Mouse (Mus musculus): ENCODE data around the gene Ankrd13c.
A peak's percentile ranks its signal among the peaks of the same experiment; 100 is the strongest.
"Not testable (repeated sequence)": the region's sequence is repeated elsewhere in the genome, so short reads cannot be mapped to it uniquely, and the experiment has no call there.

Gene Ankrd13c

DNA sequence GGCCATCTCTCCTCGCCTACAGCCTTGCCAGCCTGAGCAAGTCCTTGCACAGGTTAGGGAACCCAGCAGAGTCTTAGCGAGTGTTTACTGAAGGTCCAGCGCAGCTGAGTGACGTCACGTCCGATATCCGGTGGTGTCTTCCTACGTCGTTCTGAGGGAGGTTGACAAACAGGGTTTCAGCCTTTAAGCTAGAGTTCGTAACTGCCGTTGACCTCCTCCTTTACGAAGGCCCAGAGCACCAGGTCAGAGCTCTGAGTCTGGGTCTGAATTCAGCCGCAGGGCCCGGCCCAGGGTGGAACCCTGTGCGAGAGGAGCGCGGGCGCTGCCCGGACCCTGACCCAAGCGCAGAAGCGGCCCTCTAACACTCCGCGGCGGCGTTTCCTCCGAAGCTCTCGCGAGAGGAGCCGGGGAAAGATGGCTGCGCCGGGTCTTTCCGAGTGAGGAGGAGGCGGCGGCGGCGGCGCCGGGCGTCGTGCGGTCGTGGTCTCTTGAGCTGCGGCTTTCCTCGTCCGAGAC is at the start of gene Ankrd13c:
TSS of gene Ankrd13c (plus strand) at position 397 of the 516 bp plus-strand sequence.
- peak; percentile 90 to 94 for DNase-seq

DNA sequence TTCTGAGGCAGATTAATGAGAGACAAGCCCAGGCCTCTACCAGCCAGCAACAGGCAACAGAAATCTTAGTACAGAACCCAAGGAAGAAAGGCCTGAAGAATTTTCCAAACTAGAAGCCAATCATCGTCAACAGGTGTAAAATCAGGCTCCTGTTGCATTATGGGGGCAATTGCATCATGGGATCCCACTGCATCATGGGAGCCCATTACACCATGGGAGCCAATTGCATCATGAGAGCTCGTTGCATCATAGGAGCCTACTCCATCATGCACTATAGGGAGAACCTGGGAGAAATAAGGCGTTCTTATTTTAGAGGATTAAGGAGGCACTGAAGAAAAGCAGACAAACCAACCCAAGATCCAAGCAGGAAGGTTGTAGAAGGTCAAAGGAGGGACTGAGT is 49.4 kb upstream of the Ankrd13c start:
- no peak for DNase-seq

DNA sequence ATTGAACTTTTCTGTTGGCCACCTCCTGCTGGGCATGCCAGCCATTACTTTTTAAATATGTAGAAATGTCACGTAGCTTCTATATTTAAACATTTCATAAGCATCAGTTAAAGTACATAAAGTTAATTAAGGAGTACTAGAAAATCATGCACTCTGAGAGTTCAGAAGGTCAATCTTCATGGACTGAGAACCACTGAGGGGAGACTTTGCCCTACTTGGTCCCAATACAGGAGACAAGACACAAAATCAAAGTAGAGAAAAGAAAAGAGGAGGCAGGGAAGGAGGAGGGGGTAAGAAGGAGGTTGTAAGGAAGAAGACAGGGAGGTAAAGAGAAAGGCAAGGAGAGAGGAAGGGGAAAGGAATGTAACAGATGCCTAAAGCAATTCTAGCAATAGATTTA is 47.1 kb upstream of the Ankrd13c start:
- DNase-seq, result no peak

DNA sequence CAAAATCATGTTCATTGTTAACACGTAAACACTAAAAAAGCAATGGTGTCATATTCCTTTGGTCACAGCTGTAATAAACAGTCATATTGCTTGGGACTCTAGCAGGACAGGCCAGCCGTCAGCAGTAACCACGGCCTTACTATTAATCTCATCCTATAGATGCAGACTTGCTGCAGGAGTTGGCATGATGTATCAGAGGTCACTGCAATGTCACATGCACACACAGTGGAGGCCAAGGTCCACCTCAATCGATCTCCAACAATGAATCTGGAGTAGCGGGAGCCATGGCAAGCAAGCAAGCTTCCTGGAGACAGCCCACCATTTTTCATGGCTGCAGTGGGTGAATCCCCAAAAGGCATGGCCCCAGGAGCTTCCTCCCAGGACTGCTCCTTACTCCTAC is 45.3 kb upstream of the Ankrd13c start:
- DNase-seq, result no peak

DNA sequence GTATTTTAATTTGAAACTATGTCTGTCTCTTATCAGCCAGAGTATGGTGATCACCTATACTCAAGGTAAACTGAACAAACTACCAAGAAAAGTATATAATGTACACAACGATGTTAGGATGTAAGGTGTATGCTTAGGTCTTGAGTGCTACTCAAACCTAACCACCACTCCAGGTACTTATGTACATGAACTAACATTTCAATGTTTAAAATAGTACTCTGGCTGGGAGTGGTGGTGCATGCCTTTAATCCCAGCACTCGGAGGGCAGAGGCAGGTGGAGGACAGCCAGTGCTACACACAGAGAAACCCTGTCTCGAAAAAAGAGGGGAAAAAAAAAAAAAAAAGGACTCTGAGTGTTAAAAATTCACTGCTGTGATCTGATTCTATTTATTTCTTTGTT is 38.9 kb upstream of the Ankrd13c start:
- no peak for DNase-seq

DNA sequence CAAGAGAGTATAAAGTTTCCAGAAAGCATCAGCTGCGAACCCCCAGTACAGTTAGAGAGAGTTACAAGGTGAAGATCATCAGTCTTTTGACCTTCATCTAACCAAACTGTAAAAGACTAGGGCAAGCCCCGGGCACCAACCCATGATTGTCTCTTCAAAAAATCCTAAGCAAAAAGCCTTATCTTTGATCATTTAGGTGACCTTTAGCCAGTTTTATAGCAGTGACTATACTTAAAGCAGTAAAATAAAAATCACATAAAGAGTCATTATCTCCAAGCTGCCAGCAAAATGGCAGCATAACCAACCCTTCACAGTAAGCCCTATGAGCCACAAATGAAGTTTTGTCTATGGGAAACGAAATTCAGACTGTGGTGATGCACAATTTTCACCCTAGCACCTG is 36.8 kb upstream of the Ankrd13c start:
- no peak for DNase-seq

DNA sequence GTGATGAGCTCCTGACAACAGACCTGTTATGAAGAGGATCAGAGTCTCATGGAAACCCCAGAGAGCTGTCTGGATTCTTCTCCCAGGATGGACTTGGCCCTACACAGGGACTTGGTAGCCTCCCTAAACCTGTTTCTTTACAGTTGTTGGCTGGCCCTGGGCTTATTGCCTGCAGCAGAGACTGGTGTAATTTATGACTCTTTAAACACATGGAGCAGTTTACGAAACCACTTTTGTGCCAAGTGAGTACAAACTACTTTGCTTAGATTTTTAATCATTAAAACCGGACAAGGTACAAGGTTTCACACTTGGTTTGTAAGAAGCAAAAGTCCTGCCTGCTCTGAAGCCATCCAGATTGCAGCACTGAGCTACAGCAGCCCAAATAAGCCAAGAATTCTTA is 34.9 kb upstream of the Ankrd13c start:
- no peak for DNase-seq

DNA sequence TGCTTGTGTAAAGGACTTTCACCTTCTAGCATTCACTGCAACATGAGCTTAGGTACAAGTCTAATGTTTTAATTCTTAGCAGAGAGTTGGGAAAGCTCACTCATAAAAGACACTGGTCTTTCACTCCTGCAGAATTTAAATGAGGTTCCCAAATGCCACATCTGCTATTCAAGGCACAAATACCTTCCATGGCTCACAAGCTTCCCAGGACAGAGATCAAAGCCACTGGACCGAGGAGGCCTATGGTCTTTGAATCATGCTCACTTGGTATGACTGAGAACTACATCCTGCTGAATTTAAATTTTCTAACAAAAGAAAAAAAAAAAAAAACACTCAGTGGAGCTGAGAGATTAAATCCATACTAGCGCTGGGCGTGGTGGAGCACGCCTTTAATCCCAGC is 30.7 kb upstream of the Ankrd13c start:
- no peak for DNase-seq

DNA sequence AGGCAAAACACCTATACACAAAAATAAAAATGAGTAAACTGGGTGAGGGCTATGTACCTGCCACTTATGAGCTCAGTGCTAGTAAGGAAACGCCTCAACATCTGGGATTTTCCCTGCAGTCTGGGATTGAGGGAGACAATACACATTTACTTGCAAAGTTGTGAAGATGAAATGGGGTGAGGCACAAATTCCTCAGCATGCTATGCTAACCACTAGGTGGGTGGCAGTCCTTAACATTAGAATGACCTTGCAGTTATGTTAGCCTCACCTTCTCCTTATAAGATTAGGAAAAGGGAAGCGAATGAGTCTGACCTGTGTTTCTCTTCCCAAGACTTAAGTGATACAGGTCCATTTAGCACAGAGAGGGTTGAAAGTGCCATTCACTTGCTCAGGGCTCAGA is 25.7 kb upstream of the Ankrd13c start:
- no peak for DNase-seq

DNA sequence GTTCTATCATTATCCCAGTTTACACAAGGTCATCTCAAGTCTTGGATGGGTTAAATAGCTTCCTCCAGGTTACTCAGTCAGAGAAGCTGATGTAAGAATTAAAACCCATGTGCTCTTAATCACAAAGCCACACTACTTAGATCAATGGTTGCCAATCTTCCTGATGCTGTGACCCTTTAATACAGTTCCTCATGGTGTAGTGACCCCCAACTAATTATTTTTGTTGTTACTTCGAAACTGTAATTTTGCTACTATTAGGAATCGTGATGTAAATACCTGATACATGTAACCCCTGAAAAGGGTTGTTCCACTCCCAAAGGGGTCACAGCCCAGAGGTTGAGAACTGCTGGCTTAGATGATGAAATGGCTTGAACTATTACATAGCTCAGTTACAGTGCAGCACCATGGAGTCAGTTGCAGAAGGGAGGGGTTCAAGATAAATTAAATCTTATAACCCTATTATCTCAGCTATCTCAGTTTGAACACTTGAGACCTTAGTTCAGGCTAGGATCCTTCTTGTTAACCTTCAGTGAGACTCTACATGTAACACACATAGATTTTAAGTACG is 23.7 kb upstream of the Ankrd13c start:
- DNase-seq, result no peak

DNA sequence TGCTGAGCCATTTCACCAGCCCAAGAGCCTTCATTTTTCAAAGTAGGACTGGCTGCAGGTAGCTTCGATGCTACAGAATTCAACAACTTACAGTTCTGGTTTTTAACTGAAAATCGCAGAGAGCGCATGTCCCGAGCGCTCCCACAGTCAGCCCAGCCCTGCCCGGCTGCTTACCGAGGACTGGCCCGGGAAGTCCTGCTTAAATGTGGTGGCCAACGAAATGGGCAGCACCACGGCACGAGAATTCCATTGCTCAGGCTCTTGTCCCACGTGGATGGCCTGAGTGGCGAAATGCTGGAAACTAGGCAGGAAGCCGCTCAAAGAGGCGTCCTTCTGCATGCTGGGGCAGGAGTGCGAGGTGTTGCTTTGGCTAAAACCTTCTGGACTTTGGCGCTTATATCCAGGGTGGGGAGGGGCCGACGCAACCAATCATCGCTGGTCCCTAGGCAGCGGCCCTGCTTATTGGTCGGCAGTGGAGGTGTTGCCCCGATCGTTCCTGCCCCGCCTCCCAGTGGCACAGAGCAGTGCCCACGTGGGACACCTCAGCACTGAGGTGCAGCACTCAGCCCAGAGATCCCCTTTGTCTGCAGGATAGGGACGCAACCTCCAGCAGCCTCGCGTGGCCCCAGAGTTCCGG is 22.2 kb upstream of the Ankrd13c start, which contains the start of gene Cth:
TSS of gene Cth (minus strand) at position 386 of the 637 bp plus-strand sequence.
- peak; percentile 80 to 86 for DNase-seq

DNA sequence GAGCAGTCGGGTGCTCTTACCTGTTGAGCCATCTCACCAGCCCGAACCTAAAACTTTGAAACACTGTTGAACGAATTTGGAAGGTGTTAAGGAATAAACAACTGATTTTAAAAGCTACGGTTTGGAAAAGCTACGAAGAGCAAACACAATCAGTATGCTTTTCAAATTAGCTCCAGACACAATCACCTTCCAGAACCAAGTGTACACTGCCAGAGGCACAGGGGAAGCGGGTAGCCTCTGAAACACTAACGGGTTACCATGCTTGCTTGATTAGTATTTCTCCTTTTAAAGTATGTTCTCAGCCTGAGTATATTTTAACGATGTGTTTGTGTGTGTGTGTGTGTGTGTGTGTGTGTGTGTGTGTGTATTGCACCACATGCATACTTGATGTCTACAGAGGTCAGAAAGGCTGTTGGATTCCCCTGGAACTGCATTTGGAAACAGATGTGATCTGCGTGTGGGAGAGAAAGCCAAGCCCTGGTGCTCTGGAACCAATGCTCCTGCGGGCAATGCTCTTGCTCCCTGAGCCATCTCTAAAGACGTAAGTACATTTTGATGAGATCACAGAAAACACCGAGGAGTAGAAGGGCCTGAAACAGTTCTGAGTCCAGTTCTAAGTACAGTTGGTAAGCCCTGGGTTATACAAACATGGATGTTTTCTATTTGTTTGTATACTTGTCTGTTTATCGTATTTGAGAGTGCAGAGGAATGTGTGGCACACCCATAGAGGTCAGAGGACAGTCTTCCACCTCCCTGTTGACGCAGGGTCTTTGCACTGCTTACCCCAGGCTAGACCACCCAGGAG is 21.1 kb upstream of the Ankrd13c start:
- DNase-seq, result no peak

DNA sequence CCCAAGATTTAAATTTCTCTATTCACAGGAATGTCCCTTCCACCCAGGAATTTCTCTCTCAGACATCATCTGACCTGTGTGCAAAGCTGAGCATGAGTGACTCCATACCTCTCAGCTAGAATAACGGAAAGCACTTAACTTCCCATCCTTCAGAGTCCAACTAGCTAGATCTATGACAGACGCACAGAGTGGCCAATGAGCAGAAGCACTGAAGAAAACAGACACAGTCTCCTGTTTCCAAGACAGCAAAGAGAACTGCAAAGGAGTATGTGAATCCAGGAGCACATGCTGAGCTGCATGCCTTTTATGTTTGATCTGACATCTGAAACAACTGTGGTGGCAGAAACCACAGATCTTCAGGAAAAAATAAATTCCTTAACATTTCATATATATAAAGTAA is 20.3 kb upstream of the Ankrd13c start:
- no peak for DNase-seq

DNA sequence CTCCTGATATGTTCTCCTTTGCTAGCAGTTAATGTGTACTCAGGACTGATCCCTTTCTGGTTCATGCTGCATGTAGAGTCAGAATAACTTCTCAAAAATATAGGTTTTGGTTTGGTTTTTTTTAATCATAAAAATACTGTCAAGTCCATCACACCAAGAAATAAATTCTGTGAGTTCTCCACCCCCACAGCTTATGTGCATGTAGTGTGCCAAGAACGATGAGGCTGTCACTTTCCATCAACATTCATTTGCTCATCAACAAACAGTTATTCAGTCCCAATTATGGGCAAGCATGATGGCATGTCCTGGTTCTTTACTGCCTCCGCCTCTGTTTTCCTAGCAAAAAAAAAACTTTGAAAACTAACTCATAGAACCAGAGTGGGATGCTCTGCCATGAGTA is 18.3 kb upstream of the Ankrd13c start:
- DNase-seq, result no peak

DNA sequence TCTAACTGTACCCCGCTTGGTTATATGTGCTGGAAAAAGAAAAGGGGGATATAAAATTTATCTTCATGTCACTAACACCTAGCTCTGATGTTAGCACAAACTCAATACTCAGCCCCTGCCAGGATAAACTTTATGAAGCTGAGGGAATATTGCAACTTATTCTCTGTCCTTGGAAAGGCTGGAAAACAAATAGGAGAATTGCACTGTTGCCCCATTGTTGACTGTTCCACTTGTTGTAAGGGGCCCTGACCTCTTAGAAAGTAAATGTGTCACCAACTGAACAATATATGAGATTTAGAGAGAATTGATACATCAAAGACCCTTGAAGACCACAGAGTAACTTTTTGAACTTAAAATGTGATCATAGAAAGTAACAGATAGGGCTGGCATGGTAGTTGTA is 17.6 kb upstream of the Ankrd13c start:
- no peak for DNase-seq

DNA sequence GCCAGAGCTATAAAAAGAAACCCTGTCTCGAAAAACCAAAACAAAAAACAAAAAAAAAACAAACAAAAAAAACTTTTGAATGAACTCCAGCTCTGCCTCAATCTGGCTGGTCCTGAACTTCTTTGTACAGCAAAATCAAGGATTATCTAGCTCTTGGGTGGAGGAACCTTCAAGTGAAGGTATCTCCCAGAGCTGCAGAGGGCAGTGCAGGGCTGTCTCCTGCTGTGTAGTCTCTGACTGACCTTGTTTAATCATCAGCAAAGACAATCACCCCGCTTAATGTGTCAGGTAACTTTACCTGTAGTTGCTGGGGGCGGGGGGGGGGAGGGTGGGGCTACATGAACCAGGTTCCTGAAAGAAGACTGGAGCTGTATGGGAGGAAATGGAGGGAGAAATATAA is 15.4 kb upstream of the Ankrd13c start:
- no peak for DNase-seq

DNA sequence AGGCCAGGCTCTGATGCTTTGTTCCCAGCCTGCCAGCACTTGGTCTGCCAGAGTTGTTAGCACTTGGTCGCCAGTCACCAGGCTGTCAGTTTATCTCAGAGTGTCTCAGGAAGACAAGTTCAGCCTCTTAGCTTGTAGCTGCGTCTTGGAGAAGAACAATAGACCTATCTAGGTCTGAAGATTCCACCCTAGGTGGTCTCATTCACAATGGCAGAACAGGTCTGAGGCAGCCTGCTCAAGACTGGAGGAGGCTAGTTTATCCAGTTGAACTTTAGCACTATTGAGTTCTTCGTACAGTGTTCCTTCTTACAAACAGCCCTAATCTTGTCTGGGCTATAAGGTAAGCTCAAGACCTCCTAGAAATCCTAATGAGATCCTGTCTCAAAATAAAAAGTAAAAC is 15.0 kb upstream of the Ankrd13c start:
- no peak for DNase-seq

DNA sequence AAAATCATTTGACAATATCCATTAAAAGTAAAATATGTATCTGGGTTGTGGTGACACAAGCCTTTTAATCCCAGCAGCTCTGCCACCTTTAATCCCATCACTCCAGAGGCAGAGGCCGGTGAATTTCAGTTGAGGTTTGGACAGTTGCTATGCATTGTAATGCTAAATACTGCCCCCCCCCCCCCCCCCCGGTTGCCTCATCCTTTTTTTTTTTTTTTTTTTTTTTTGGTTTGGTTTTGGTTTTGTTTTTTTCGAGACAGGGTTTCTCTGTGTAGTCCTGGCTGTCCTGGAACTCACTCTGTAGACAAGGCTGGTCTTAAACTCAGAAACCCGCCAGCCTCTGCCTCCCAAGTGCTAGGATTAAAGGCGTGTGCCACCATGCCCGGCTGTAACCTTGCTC is 13.8 kb upstream of the Ankrd13c start:
- not testable (repeated sequence) for DNase-seq

DNA sequence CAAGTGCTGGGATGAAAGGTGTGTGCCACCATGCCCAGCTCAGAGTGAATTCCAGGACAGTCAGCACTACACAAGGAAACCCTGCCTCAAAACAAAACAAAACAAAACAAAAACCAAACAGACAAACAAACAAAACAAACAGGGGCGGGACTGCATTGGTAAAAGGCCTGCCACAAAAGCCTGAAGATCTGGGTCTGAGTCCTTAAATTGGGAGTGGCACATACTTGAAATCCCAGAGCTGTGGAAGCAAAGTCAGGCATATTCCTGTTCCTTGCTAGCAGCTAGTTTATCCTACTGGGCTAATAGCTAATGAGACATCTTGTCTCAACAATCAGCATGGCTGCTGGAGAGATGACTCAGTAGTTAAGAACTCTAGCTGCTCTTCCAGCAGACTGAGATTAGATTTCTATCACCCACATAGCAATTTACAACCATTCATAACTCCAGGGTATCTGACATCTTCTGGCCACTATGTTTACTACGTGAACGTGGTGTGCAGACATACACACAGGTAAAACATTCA is 12.7 kb upstream of the Ankrd13c start:
- DNase-seq, result no peak

DNA sequence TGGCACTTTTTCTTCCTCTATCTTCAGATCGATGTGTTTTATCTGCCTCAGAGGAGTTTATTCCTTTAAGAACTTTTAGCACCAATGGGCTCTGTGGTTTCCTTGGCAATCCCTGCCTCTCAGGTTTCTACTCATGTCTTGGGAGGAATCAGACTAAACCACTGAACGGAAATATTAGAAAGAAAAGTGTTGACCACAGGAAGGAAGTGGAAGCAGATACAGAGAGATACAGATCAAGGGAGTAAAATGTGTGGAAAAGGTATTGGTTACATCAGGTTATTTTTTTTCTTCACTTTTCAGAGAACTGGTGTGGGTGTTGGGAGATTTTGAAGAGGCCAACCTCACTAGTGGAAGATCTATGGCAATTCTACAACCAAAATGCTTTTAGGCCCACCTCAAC is 8.5 kb upstream of the Ankrd13c start:
- no peak for DNase-seq

DNA sequence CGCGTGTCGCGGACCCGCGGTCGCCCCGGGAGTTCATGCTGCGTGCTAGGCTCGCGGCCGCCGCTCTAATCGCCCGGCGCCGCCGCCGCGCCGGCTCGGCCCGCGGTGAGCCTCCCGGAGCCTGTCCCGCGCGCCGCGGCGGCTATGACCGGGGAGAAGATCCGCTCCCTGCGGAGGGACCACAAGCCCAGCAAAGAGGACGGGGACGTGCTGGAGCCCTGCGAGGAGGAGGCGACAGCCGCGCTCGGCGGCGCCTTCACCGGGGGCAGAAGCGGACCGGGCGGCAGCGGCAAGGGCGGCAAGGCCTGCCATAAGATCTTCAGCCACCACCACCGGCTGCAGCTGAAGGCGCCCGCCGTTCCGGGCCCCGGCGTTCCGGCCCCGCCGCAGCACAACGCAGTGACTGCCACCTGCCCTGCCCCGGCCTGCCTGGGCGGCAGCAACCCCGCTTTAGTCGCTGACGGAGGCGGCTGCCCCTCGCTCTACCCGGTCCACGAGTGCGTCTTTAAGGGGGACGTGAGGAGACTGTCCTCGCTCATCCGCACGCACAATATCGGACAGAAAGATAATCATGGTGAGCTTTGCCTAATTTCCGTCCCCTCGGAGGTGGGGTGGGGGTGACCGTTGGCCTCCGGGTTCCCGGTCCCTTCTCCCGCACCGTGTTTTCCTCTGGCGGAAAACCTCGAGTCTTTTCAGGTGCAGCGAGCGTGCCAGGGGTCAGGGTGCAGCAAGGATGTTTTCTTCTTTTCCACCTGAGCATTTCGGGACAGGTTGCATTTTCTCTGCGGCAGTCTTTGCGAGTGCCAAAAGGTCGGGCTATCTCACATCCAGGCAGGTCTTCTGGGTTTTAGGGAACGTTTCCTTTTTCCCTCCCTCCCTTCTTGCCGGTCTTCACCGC is 593 bp downstream of the Ankrd13c start:
- DNase-seq, result peak in 1 of 2 experiments; percentile 10

DNA sequence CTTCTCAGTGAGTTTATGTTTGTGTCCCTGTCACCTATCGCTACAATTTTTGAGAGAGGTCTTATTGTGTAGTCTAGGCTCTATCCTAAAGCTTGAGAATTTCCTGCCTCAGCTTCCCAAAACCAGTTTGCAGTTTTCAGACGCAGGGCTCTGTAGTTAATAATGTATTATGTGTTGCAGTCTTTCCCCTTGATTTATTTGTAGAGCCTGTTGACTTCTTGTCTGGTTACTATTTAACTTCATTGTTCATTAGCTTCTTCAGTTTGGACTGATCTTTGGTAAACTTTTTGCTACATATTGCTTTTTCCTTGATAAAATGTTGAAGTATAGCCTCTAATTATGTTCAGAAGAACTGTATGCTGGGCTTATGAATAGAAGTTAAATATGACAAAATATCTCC is 5.7 kb downstream of the Ankrd13c start:
- no peak for DNase-seq

DNA sequence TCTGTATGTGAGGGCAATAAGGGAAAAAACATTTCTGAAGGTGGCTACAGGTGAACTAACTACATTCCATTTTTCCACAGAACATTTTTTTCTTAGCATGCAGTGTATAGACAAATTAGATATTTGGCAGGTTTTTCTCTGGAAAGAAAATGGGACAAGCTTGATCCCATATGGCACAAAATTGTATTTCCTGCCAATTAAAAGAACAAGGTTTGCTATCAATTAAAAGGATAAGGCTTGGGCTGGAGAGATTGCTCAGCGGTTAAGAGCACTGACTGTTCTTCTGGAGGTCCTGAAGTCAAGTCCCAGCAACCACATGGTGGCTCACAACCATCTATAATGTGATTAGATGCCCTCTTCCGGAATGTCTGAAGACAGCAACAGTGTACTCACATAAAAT is 8.4 kb downstream of the Ankrd13c start:
- DNase-seq, result no peak

All from cerebellum, postnatal 36 days (tissue).